Mouse (Mus musculus): ENCODE measurements around the gene Irs3. TPM values are rescaled to one million over a fixed set of nuclear protein-coding genes. Genes with fewer than 3 reads are reported as not detected.

Irs3 gene
- total RNA-seq, 4 experiments from 2014 or later, result 0.18 to 0.26 TPM; not detected in 2

Other genes with a start within 250 kb of the Irs3 start
- under 1 TPM; 0.20 to 0.53 (median 0.29) TPM for gene Zan, start 168.7 kb downstream of the Irs3 start, total RNA-seq (2022)
- 10 to 100 TPM; 32.3 to 34.8 (median 32.8) TPM for gene Pop7, start 143.2 kb downstream of the Irs3 start, total RNA-seq (2022)
- gene Gigyf1, start 127.2 kb downstream of the Irs3 start, total RNA-seq (2022), result 10 to 100 TPM; 62.1 to 65.2 (median 63.5) TPM
- gene Epo, start 112.5 kb downstream of the Irs3 start, total RNA-seq (2022), result not detected
- 100 to 1,000 TPM; 654 to 672 (median 660) TPM for gene Gnb2, start 112.2 kb downstream of the Irs3 start, total RNA-seq (2022)
- 100 to 1,000 TPM; 111 to 119 (median 113) TPM for gene Actl6b, start 92.2 kb downstream of the Irs3 start, total RNA-seq (2022)
- gene Tfr2, start 75.9 kb downstream of the Irs3 start, total RNA-seq (2022), result 10 to 100 TPM; 10.7 to 16.2 (median 12.7) TPM
- gene Mospd3, start 44.7 kb downstream of the Irs3 start, total RNA-seq (2022), result 10 to 100 TPM; 18.6 to 29.9 (median 21.4) TPM
- 10 to 100 TPM; 12.8 to 14.6 (median 13.8) TPM for gene Pcolce, start 31.9 kb downstream of the Irs3 start, total RNA-seq (2022)
- gene Fbxo24, start 16.7 kb downstream of the Irs3 start, total RNA-seq (2022), result under 1 TPM; 0.16 to 0.28 (median 0.20) TPM
- gene Lrch4, start 16.6 kb downstream of the Irs3 start, total RNA-seq (2022), result 10 to 100 TPM in 3 of 4 experiments, 1 to 10 TPM in 1; 9.5 to 18.0 (median 16.0) TPM
- 10 to 100 TPM in 1 of 4 experiments, 1 to 10 TPM in 3; 5.6 to 11.5 (median 8.8) TPM for gene Gm20605, start 16.5 kb downstream of the Irs3 start, total RNA-seq (2022)
- gene Sap25, start 4.4 kb downstream of the Irs3 start, total RNA-seq (2022), result 1 to 10 TPM in 3 of 4 experiments, under 1 TPM in 1; 0.91 to 5.9 (median 3.5) TPM
- gene Agfg2, start 39.0 kb upstream of the Irs3 start, total RNA-seq (2022), result 10 to 100 TPM; 50.0 to 54.8 (median 51.4) TPM
- 10 to 100 TPM; 76.3 to 78.9 (median 77.7) TPM for gene Nyap1, start 95.9 kb upstream of the Irs3 start, total RNA-seq (2022)
- 100 to 1,000 TPM; 149 to 216 (median 162) TPM for gene Tsc22d4, start 100.0 kb upstream of the Irs3 start, total RNA-seq (2022)
- gene Ppp1r35, start 133.1 kb upstream of the Irs3 start, total RNA-seq (2022), result 10 to 100 TPM; 14.5 to 20.2 (median 15.9) TPM
- gene Mepce, start 141.9 kb upstream of the Irs3 start, total RNA-seq (2022), result 10 to 100 TPM; 42.8 to 57.8 (median 45.5) TPM
- gene Zcwpw1, start 142.1 kb upstream of the Irs3 start, total RNA-seq (2022), result 1 to 10 TPM; 5.9 to 8.7 (median 7.8) TPM
- gene Pilra, start 190.6 kb upstream of the Irs3 start, total RNA-seq (2022), result 1 to 10 TPM in 3 of 4 experiments, under 1 TPM in 1; 0.91 to 2.6 (median 1.8) TPM
- gene Pilrb1, start 212.4 kb upstream of the Irs3 start, total RNA-seq (2022), result not detected
- not detected for gene Pilrb2, start 226.1 kb upstream of the Irs3 start, total RNA-seq (2022)

All from left cerebral cortex, adult 8-10 months (tissue).